Mouse (Mus musculus) intestine, embryonic 14.5 days (tissue): ENCODE data around the gene Eprs. TPM values are rescaled to one million over a fixed set of nuclear protein-coding genes. Genes with fewer than 3 reads are reported as not detected.

Experiments
- ATAC-seq: fragments of 200-750 bp; cut with Nextera tagmentation; replicated peaks from 2 replicates; pipeline ENCODE4 v1.8.0; 2017; ENCODE audit warnings: low read depth, moderate number of reproducible peaks, moderate TSS enrichment, moderate library complexity; ENCODE audit not compliant: low FRiP score, low TSS enrichment
- DNase-seq: peaks from one replicate; pipeline ENCODE4 v3.0.0-alpha.2; 2018; ENCODE audit warnings: low spot score
- H3K27ac ChIP-seq: fragments of 300-500 bp; sonication (generic); 2 replicates; pipeline ENCODE4 v1.5.1; 2014; ENCODE audit warnings: low read depth, mild to moderate bottlenecking, control low read depth
- H3K27me3 ChIP-seq: fragments of 300-500 bp; sonication (generic); replicated peaks from 2 replicates; pipeline ENCODE4 v1.6.1; 2014; ENCODE audit warnings: low read length, control low read depth; ENCODE audit not compliant: control insufficient read depth, insufficient read depth
- H3K36me3 ChIP-seq: fragments of 300-500 bp; sonication (generic); 2 replicates; pipeline ENCODE4 v1.6.1; 2014; ENCODE audit warnings: low read length, control low read depth; ENCODE audit not compliant: control insufficient read depth, insufficient read depth
- H3K4me1 ChIP-seq: fragments of 300-500 bp; sonication (generic); replicated peaks from 2 replicates; pipeline ENCODE4 v1.6.1; 2014; ENCODE audit warnings: low read length, control low read depth, mixed read lengths; ENCODE audit not compliant: control insufficient read depth, insufficient read depth
- H3K4me2 ChIP-seq: fragments of 300-500 bp; sonication (generic); 2 replicates; pipeline ENCODE4 v1.6.1; 2014; ENCODE audit warnings: low read length
- H3K4me3 ChIP-seq: fragments of 300-500 bp; sonication (generic); 2 replicates; pipeline ENCODE4 v1.5.1; 2014; ENCODE audit warnings: low read depth, low read length, control low read depth, mixed read lengths
- H3K9ac ChIP-seq: fragments of 300-500 bp; sonication (generic); 2 replicates; pipeline ENCODE4 v1.6.1; 2014; ENCODE audit warnings: mild to moderate bottlenecking, low read length
- H3K9me3 ChIP-seq: fragments of 300-500 bp; sonication (generic); 2 replicates; pipeline ENCODE4 v1.6.1; 2016; ENCODE audit warnings: low read length, control low read depth; ENCODE audit not compliant: control insufficient read depth
- WGBS: fragments of 180-500 bp; shearing (Covaris S2); extraction: QIAGEN DNeasy Blood & Tissue Kit; methylation state at CpG from one replicate; pipeline ENCODE4 v1.1.7; 2014; 5-methylcytosine and 5-hydroxymethylcytosine counted together
- polyA plus RNA-seq: library from polyadenylated mRNA; unstranded; fragments of >200 nt; fragmentation: Nextera tagmentation; extraction: Ambion mirVana; gene quantifications from 2 replicates; pipeline ENCODE4 v1.2.1, GENCODE M21; 2014

Gene Eprs
- polyA plus RNA-seq, 1 experiment from 2014 or later, result 149 TPM

DNA sequence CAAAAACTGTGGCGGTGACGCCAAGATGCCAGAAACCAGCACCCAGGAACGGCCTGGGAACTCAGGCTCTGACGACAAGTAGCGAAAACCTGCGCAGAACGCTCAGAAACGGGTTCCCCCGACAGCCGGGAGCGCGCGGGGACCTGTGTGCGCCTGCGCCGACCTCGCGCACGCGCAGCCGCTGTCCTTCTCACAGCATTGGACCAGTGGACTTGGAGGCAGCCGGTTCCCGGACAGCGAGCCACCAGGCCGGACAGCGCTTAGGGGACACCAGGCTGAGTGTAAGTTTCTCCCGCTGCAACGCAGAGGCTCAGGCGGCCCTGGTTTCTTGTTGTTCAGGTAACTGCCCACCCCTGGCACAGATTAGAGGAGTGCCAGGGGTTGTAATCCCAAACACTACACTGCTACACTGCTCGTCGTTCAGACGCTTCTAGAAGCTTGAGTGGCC lies 30.8 kb upstream of the Eprs start, which contains the start of gene Bpnt1:
Gene Bpnt1 (plus strand): TSS at position 167 of the 448 bp plus-strand sequence.
- H3K9ac ChIP-seq, result peak within 1 kb of the TSS; percentile 57
- under 1% methylated on average over 32 of the region's 32 CpGs for WGBS

DNA sequence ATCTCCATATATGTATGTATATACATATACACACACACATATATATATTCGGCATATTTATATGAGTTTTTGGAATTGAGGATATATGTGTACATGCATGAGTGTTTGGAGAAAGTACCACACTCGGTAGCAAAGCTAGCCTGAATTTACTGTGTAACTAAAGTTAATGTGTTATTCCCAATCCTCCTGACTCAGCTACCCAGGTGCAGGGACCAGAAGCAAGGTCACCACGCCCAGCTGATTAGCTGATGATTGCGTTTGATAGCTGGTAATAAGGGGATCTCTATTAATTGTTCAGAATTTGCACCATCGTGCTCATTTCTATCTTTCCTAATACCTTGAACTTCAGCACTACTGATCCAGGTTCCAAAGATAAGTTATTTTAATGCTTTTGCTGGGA lies 29.2 kb upstream of the Eprs start:
- no peak overlapping the region for H3K27ac ChIP-seq
- no peak overlapping the region for H3K4me3 ChIP-seq
- 82% methylated on average over 5 of the region's 5 CpGs for WGBS
- no peak for ATAC-seq
- H3K4me2 ChIP-seq, result peak overlapping the region; percentile 84; the same call in 1 of the 2 replicates
- H3K4me1 ChIP-seq, result peaks cover 15% of the 10 kb centered on the region; the same call in 1 of the 2 replicates
- no peaks in the 10 kb centered on the region for H3K27me3 ChIP-seq
- H3K36me3 ChIP-seq, result peaks cover 10% of the 10 kb centered on the region
- no peak for DNase-seq
- H3K9ac ChIP-seq, result no peak overlapping the region
- no peaks in the 10 kb centered on the region for H3K9me3 ChIP-seq

More for the DNA sequence above, 30.8 kb upstream of the Eprs start, which contains the start of gene Bpnt1:
- peak; percentile 68 for ATAC-seq
- Histone ChIP-seq H3K4me2 (peak within 1 kb of the TSS; percentile 84), H3K36me3 (peaks cover 3% of the 10 kb centered on the region), H3K27ac (peak within 1 kb of the TSS; percentile 70), H3K4me1 (peaks cover 21% of the 10 kb centered on the region), H3K9me3 (no peaks in the 10 kb centered on the region), H3K4me3 (peak within 1 kb of the TSS; percentile 61), H3K27me3 (no peaks in the 10 kb centered on the region)
- DNase-seq, result peak; percentile 90

DNA sequence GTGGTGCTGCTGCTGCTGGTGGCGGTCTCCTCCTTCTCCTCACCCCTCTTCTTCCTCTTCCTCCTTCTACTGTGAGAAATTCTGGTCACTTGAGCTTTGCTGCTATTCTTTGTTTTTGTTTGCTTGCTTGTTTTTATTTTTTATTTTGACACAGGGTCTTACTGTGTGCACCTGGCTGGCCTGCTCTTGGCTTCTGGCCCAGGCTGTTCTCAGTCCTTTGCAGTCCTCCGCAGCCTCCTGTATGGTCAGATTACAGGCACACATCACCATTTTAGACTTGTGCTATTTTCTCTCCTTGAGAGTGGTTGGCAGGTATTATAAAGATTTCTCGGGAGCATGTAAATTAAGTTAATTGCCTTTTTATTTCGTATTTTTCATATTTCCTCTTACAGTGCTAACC lies 28.7 kb upstream of the Eprs start:
- H3K9me3 ChIP-seq, result no peaks in the 10 kb centered on the region
- peaks cover 14% of the 10 kb centered on the region for H3K36me3 ChIP-seq
- H3K4me3 ChIP-seq, result no peak overlapping the region
- H3K4me1 ChIP-seq, result peaks cover 15% of the 10 kb centered on the region; the same call in 1 of the 2 replicates
- 92% methylated on average over 4 of the region's 4 CpGs for WGBS
- H3K27me3 ChIP-seq, result no peaks in the 10 kb centered on the region
- no peak for ATAC-seq
- no peak for DNase-seq
- no peak overlapping the region for H3K9ac ChIP-seq
- no peak overlapping the region for H3K4me2 ChIP-seq
- no peak overlapping the region for H3K27ac ChIP-seq

DNA sequence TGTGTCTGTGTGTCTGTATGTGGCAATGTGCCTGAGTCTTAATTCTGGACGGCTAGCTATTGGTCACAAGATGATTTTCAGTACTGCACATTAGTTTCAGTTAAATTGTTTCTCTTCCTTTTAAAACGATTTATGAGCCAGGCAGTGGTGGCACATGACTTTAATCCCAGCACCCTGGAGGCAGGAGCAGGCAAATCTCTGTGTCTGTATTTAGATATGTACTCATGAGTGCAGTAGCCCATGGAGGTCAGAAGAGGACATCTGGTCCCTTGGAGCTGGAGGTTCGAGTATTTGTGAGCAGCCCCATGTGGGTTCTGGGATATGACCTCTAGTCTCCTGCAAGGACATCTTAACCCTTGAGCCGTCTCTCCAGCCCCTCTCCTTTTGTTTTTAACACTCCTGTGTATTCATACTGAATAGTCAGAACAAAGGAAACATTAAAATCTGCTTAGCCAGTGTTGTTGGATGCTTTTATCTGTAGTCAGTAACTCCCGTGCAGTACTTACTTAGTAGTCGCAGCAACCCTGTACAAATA lies 27.5 kb upstream of the Eprs start:
- Histone ChIP-seq H3K4me2 (no peak overlapping the region), H3K9ac (no peak overlapping the region)

DNA sequence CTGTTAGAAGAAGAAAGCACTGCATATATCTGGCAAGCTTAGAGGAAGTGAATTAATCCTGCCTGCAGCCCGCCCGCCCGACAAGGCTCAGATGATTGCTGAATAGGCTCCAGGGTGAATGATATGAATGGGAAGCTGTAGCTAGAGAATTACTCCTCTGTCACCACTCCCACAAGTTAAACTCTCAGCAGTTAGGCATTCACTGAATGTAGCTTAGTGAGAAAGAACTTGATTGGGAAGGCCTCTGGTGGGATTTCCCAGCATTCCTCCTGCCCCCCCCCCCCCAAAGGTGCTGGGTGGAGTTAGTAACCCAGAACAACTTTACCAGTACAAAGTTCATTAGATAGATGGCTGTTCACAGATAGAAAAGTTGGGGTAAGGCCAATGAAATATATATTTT lies 26.3 kb upstream of the Eprs start:
- Histone ChIP-seq H3K27ac (no peak overlapping the region), H3K4me2 (no peak overlapping the region), H3K36me3 (peaks cover 35% of the 10 kb centered on the region), H3K9me3 (no peaks in the 10 kb centered on the region), H3K9ac (no peak overlapping the region), H3K4me3 (no peak overlapping the region), H3K4me1 (peaks cover 11% of the 10 kb centered on the region; the same call in 1 of the 2 replicates), H3K27me3 (no peaks in the 10 kb centered on the region)
- ATAC-seq (peak; percentile 41; the same call in 1 of the 2 replicates), DNase-seq (peak; percentile 51)
- 38% methylated on average over 3 of the region's 3 CpGs for WGBS

More for the DNA sequence above, 27.5 kb upstream of the Eprs start:
- WGBS, result 78% methylated on average over 6 of the region's 6 CpGs
- Histone ChIP-seq H3K27me3 (no peaks in the 10 kb centered on the region), H3K36me3 (peaks cover 25% of the 10 kb centered on the region), H3K4me3 (no peak overlapping the region), H3K4me1 (peaks cover 11% of the 10 kb centered on the region; the same call in 1 of the 2 replicates), H3K9me3 (no peaks in the 10 kb centered on the region), H3K27ac (0 out of 2 replicates have a peak overlapping the region, but pooled peaks have one; percentile 16)
- DNase-seq (no peak), ATAC-seq (no peak)

DNA sequence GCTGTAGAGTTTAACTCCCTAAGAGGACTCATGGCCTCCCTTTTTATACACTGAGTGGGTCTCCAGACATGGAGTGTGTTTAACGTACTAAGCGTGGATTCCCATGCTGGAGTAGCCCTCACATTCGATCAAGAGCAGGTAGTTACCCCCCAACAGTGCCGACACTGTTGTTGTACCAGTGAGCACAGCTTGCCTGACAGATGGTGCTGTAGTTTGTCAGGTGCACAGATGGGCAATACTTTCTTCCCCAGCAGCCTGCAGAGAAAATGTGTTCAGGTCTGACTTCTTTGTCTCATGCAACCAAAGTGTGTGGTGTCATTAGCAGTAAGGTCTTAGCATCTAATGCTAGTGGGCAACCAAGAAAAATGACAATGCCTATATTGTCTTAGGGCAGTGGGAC lies 20.4 kb upstream of the Eprs start:
- no peak overlapping the region for H3K27ac ChIP-seq
- no peak overlapping the region for H3K4me3 ChIP-seq
- WGBS, result 90% methylated on average over 4 of the region's 4 CpGs
- no peak overlapping the region for H3K4me2 ChIP-seq
- H3K4me1 ChIP-seq, result no peaks in the 10 kb centered on the region
- H3K36me3 ChIP-seq, result peaks cover 83% of the 10 kb centered on the region
- no peaks in the 10 kb centered on the region for H3K27me3 ChIP-seq
- no peaks in the 10 kb centered on the region for H3K9me3 ChIP-seq
- DNase-seq (no peak), ATAC-seq (no peak)
- no peak overlapping the region for H3K9ac ChIP-seq

DNA sequence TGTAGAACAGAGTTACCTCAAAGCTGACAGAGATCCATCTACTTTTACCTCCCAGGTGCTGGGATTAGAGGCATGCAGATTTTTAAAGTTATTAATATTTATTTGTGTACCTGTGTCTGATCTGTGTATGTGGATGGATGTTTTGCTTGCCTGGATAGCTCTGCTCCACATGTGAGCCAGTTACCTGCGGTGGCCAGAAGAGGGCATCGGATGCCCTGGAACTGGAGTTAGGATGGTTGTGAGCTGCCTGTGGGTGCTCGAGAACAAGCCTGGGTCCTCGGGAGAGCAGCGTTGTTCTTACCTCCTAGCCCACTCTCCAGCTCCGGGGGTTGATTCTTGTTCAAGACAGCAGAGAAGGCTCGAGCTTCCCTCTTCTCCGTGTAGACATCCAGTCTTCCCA lies 19.4 kb upstream of the Eprs start:
- 89% methylated on average over 8 of the region's 8 CpGs for WGBS
- no peak for DNase-seq
- no peak for ATAC-seq
- Histone ChIP-seq H3K27ac (no peak overlapping the region), H3K4me2 (no peak overlapping the region), H3K9ac (no peak overlapping the region), H3K27me3 (no peaks in the 10 kb centered on the region), H3K4me1 (no peaks in the 10 kb centered on the region), H3K36me3 (peaks cover 86% of the 10 kb centered on the region), H3K4me3 (no peak overlapping the region), H3K9me3 (no peaks in the 10 kb centered on the region)

DNA sequence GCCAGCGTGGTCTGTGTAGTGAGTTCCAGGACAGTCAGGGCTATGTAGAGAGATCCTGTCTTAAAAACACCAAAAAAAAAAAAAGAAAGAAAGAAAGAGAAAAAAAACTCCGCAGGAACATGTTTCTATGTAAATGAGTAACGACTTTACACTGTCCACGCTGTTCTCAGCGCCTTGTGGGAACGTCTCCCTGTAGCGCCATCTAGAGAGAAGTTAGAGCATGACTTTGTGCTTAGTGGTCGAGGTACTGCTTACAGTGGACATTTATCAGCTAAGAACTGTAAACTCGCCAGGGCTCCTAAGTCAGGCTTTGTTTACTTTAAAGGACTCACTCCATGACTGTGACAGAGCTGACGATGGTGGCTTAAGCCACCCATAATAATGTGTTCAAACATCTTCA lies 16.7 kb upstream of the Eprs start:
- no peaks in the 10 kb centered on the region for H3K4me1 ChIP-seq
- no peak overlapping the region for H3K4me2 ChIP-seq
- no peaks in the 10 kb centered on the region for H3K9me3 ChIP-seq
- 71% methylated on average over 10 of the region's 10 CpGs for WGBS
- H3K36me3 ChIP-seq, result peaks cover 87% of the 10 kb centered on the region
- no peak for DNase-seq
- H3K27me3 ChIP-seq, result no peaks in the 10 kb centered on the region
- no peak overlapping the region for H3K9ac ChIP-seq
- H3K4me3 ChIP-seq, result no peak overlapping the region
- ATAC-seq, result no peak
- no peak overlapping the region for H3K27ac ChIP-seq

DNA sequence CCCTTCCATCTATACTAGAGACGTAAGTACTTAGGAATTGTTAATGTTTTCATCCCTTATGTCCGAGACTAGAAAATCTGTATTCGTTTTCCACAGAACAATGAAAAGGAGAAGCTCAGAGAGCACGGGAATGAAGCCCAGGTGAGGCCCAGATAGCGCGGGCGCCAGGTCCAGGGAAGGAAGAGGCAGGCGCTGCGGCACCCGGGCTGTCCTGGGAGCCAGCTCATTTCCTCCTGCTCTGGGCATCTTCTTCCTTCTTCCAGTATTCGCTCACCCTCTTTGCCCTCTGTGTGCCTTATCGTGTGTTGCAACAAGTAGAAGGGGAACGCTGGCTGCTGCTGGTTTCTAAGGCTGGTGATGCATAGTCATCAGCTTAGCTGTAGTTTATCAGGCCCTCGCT lies 13.1 kb upstream of the Eprs start:
- Histone ChIP-seq H3K27me3 (no peaks in the 10 kb centered on the region), H3K36me3 (peaks cover 84% of the 10 kb centered on the region), H3K9ac (no peak overlapping the region), H3K4me3 (no peak overlapping the region), H3K4me2 (no peak overlapping the region), H3K27ac (no peak overlapping the region), H3K4me1 (no peaks in the 10 kb centered on the region), H3K9me3 (no peaks in the 10 kb centered on the region)
- no peak for ATAC-seq
- 95% methylated on average over 14 of the region's 14 CpGs for WGBS
- no peak for DNase-seq
